Mouse (Mus musculus) induced T-regulatory cell, adult 2 months (primary cell): ENCODE data around the gene Kars.

ENCODE experiments used
- DNase-seq: peaks from one replicate; pipeline ENCODE4 v3.0.0-alpha.2; 2012; ENCODE audit warnings: low read depth

The Kars gene

GRCm38 (mm10) chr8:111982116-111982515 lies 29.0 kb downstream of the Kars start:
- DNase-seq: peak; percentile 43

DNA sequence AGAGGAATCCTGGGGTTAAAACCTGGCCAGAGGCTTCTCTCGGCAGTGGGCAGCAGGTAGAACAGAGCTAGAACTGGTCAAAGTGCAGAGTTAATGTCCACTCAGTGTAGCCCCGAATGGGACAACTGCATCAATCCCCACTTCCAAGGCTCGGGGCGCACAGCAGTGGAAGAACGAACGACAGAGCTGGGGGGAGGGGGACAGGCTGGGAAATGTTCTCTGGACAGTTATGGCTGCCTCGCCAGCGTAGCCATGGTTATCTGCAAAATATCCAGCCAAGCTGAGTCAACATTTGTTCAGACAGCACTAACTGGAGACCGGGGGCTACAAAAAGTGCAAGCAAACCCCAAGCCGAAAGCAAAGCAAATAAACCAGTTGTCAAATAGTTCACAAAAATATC lies 33.0 kb downstream of the Kars start:
- no peak for DNase-seq

DNA sequence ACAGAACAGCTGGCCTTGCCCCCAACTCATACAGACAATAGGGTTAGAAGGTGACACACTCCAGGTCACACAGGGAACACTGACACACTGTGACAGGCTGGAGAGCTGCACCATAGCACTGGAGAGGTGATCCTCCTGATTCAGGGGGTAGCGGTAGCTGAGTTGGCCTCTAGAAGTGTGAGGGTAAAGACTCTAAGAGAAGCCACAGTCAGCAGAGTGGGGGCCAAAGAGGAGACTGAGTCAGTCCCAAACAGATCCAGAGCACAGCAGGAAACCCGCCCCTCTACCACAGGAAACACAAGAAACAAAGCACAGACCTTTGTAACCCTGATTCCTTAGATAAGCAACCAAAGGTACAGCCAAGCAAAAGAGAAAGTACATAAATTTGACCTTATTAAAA lies 34.8 kb downstream of the Kars start:
- peak; percentile 60 for DNase-seq

DNA sequence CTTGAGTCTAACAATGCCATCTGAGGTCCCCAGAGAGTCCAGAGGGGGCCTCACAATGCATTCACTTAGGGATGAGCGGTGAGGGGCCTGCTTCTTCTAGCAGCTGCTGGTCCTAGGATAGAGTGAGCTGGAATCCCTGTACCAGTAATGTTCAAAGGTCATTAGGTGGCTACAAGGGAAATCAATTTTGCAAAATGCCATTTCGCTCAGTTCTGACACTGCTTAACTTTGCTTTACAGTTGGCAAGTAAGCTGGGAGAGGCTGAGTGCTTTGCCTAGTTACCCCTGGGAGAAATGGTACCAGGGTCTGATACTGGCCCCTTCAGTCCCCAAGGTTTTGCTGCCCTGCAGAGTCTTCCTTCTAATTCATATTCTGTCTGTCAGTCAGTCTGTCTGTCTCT lies 35.4 kb downstream of the Kars start:
- DNase-seq: no peak

DNA sequence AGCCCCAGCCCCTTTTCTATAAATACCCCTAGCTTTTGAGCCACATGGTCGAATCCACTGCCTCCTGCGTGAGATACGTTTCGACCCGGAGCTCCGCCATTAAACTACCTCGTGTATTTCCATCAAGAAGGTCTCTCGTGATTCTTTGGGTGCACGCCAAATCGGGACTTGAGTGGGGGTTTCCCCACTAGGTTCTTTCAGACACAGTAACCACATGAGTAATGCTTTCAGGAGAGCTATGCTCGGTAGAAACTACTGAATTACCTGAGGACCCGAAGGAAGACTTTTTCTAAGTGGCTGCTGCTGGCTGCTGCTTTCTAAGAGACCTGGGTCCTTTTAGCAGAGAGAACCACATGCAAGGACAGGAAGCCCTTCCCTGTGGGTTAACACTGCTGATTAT lies 37.0 kb downstream of the Kars start:
- peak; percentile 23 for DNase-seq

DNA sequence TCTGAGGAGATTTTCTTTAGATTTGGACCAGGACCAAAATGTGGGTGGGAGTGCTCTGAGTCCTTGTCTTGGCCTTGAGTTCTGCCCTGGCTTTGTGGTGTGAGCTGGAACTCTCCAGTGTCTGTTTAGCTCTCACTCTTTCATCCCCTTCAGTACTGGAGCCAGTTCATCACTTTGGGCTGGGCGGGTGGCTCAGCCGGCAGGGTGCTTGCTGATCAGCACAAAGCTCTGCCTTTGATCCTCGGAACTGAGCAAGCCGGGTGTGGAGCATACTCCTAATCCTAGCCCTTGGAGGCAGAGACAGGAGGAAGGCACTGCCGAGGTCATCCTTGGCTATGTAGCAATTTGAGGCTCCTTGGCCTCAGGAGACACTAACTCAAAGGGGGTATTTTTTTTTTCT lies 42.1 kb downstream of the Kars start:
- no peak for DNase-seq

DNA sequence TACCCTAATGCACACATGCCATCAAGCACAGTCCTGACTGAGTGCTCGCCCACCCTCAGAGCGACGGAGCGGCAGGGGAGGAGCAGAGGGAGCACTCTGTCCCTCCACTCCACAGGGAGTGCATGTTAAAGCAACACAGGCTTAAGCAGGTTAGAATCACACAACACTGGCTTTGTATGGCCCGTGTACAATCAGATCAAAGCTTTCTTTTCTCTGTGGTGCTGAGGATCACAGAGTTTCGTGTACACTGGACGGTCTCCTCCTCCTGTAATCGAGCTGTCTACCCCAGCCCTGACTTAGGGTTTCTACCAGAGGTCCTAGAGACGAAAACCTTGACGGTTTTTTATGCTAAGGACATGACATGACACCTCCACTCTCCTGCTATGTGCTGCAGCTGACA lies 42.6 kb downstream of the Kars start:
- no peak for DNase-seq

GRCm38 (mm10) chr8:111967246-111967870 lies 43.8 kb downstream of the Kars start:
- no peak for DNase-seq

DNA sequence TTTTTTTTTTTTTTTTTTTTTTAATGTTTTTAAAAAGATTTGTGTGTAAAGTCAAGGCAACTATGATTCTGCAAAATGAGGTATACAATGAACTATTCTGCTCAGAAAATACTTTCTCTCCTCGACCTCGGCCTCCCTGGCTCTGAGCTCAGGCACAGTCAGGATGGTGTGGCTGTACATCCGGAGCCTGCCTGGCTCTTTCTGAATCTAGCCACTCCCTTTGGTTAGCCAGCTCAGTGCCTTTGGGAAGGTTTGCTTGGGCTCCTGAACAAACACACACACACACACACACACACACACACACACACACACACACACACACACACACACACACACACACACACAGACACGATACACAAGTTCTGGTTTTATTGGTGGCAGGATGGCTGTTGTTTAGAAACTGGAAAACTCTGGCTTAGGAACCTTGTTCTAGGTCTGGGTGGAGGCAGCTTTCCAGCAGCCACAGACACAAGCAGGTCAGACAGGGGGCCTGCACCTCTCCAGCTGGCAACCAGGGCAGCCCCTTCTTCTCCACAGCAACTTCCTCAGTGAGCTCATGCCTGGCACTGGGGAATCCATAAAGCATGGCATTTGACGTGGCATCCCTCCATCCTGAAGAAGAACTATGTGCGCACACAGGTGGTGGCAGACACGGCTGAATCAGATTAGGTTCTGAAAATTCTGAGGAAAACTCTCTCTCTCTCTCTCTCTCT lies 46.1 kb downstream of the Kars start:
- no peak for DNase-seq

DNA sequence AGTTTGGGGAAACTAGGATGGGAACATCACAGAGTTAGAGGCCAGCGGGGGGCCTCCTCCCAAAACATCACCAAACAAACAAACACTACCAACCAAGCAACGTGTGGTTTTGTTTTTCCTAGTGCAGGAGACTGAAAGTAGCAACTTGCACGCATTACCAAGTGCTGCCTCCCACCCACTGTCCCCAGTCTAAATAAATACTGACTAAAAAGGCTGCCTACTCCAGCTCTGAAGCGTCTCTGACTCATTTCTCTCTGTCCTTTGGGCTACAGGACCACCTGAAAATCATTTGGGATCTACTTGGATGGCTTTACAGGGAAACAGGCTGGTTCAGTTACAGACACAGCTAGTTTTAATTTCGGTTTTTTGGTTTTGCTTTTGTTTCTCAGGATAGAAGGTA lies 46.8 kb downstream of the Kars start:
- DNase-seq: no peak

- no peak for DNase-seq
Observed at GRCm38 (mm10) chr8:111963546-111963945, 47.6 kb downstream of the Kars start.

- DNase-seq: no peak
Observed at GRCm38 (mm10) chr8:111963091-111963490, 48.0 kb downstream of the Kars start.

DNA sequence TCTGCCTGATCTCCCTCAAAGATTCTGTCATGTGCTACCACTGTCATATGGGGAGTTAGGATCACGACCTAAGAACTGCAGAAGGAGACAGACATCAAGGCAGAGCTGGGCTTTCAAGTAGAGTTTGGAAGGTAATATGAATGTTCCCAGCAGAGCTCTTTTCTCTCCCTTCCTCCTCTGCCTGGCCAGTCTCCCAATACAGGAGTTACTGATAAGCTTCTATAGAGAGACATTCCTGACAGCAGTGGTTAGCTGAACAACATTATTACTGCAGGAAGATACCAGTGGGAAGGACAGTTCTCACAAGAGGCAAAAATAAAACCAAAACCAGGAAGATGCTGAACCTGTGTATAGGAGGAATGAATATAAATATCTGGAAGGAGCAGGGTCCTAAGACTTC lies 48.5 kb downstream of the Kars start:
- no peak for DNase-seq

GRCm38 (mm10) chr8:111961330-111961729 lies 49.8 kb downstream of the Kars start:
- no peak for DNase-seq

DNA sequence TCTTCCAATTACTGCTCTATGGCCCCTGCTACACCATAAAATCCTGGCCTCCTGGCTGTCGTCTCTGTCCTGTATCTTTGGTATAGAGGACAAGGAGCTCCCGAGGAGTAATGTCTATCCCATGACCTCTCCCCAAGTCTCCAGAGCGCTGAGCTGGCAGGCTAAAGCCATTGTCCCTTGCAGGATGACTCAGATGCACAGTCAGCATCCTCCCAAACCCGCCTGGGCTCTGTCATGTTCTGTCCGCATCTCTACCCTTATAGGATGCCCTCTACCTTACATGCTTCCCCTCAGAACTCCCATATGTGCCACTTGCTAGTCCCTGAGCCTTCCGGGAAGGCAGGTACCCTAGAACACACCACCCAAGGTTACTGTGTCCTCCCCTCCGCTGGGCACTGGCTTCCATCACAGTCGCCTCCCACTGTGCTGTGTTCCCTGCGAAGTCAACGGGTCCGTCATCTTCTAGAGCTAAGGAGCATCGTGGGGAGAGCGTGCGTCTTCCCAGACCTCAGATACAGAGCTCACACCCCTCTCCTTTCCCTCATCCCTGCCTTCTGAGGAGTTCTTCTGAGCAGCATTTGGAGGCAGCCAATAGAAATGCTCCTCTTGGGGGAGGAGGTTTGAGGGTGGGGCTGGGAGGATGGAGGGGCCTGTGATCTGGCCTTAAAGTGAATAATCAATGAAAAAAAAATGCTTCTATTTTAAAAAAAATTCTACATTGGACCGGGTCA lies 50.4 kb downstream of the Kars start:
- no peak for DNase-seq

- no peak for DNase-seq
Observed at GRCm38 (mm10) chr8:111957231-111957630, 53.9 kb downstream of the Kars start.

GRCm38 (mm10) chr8:111955879-111956278 lies 55.2 kb downstream of the Kars start:
- peak; percentile 27 for DNase-seq

DNA sequence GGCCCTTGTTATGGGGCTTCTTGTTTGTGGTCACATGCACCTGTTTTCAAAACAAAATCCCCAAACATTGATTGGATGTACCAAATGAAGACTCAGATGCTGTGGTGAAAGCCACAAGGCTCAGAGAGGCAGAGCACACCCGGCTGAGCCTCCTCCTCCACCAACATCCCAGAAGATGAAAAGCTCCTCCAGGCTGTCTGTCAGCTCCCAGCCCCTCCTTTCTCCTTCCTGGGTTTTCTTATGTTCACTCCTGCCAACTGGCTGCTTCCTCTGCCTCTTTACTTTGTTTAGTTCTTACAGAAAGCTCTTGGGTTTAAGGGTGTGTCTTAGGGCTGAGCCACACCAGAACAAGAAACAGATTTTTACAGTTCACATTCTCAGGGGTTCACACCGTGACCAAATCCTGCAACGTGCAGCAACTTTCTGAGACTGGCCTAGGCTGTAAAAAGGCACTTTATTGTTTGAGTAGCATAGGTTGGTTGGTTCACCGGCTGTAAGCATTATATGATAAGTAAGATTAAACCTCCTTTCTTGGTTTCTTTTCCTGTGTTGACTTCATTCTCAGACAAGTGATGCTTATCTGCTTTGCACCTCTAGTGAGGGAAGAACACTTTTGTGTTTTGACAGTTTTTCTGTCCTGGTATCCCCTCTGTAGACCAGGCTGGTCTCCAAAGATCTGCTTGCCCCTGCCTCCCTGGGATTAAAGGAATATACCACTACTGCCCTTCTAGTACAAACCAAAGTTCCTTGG lies 56.1 kb downstream of the Kars start:
- peak; percentile 44 for DNase-seq

DNA sequence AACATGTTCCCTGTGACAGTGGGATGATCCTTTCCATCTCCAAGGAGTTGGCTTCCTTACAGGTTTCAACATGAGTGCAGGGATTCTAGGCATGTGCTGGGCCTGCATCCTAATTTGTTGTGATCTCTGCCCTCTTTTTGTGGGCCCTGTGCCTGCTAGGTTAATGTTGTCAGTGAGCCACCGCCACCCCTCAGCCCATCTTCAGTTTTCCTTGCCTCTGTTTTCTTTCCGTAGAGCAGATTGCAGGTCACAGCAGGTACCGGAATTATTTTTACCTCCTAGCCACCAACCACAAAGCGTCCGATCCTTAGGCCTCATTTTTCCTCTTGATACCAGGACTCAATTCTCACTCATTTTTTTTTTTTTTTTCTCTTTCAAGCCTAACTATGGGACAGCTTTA lies 59.2 kb downstream of the Kars start:
- DNase-seq: no peak

- no peak for DNase-seq
Observed at GRCm38 (mm10) chr8:111951317-111951716, 59.8 kb downstream of the Kars start.

GRCm38 (mm10) chr8:111950846-111951245 lies 60.3 kb downstream of the Kars start:
- DNase-seq: no peak

DNA sequence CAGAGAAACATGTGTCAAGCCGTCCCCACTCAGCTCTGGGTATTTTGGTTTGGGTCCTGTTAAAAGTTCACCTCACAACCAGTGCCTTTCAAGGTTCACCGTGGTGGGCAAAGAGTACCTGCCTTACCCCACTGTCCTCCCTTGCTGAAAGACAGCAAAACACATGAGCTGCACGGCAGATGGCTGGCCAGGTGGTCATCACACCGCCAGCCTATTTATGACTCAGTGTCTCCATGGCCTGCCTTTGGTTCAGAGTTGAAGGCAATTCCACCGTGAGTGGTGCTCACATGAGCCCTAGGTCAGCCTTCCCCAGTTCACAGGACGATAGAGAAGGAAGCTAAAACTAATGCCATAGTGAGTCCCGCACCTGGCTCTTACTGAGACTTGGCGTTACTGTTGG lies 63.2 kb downstream of the Kars start:
- no peak for DNase-seq

DNA sequence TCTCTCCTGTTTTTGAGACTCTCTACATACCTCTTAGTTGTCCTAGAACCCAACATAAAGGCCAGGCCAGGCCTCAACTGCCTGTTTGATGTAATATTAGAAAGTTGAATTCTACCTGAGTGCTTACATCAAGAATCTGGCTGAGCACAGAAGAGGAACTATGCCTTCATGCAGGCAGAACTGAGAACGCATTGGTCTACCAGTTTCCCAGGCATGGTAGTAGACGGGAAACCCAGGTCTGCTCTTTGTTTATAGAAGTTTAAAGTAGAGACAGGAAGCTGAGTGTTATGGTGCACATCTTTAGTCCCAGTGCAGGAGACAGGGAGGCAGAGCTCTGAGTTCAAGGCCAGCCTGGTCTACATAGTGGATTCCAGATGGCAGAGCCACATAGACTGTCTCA lies 64.0 kb downstream of the Kars start:
- DNase-seq: no peak
